Mouse (Mus musculus) erythroblast, embryonic 14.5 days (primary cell): ENCODE measurements around the gene Kctd17. TPM values are rescaled to one million over a fixed set of nuclear protein-coding genes. Genes with fewer than 3 reads are reported as not detected.

Experiments
- H3K27me3 ChIP-seq: 2 replicates; pipeline ENCODE4 v1.6.1; 2012; ENCODE audit warnings: inconsistent platforms; ENCODE audit not compliant: control insufficient read depth
- H3K36me3 ChIP-seq: 2 replicates; pipeline ENCODE4 v1.6.1; 2012; ENCODE audit warnings: mild to moderate bottlenecking, inconsistent platforms; ENCODE audit not compliant: control insufficient read depth
- H3K4me1 ChIP-seq: 2 replicates; pipeline ENCODE4 v1.6.1; 2012; ENCODE audit warnings: inconsistent platforms; ENCODE audit not compliant: control insufficient read depth
- H3K4me3 ChIP-seq: replicated peaks from 2 replicates; pipeline ENCODE3; 2012; ENCODE audit warnings: moderate library complexity, mild to moderate bottlenecking, inconsistent platforms
- H3K9me3 ChIP-seq: 2 replicates; pipeline ENCODE4 v1.6.1; 2012; ENCODE audit warnings: low read length, inconsistent platforms, mixed read lengths; ENCODE audit not compliant: control insufficient read depth
- GATA1 ChIP-seq: IDR thresholded peaks from 2 replicates; pipeline ENCODE4 v1.6.1; 2012; ENCODE audit warnings: low read length, inconsistent platforms, mixed read lengths
- TAL1 ChIP-seq: IDR thresholded peaks from 3 replicates; pipeline ENCODE4 v1.6.1; 2012; ENCODE audit warnings: low read length, inconsistent platforms, mixed read lengths
- polyA plus RNA-seq: library from polyadenylated mRNA; stranded (reverse); fragments of >175 nt; gene quantifications from 2 replicates; pipeline ENCODE4 v1.2.3, GENCODE M21; 2012

Kctd17 gene
- polyA plus RNA-seq, 1 experiment = 0.07 TPM

GRCm38 (mm10) chr15:78481448-78482000, 53.2 kb downstream of the Kctd17 start:
- H3K4me3 ChIP-seq = no peak overlapping the region

DNA sequence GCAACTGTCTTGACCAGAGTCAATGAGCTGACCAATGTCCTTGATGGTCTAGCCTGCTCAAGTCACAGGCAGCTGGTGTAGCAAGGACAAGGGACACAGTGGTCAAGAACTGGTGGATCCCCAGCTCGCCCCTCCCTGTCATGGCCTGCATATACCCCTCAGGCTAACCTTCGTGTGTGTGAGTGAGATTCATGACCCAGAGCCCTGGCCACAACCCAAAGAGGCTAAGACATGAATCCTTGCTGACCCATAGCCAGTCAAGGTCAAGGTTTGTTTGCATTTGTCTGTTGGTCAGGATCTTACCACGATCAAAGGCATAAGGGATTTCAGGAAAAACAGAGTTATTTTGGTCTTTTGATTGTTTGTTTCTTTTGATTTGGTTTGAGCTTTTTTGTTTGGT, 54.2 kb downstream of the Kctd17 start:
- H3K27me3 ChIP-seq = no peaks in the 10 kb centered on the region
- peaks cover 3% of the 10 kb centered on the region for H3K9me3 ChIP-seq
- no peak overlapping the region for H3K4me3 ChIP-seq
- H3K36me3 ChIP-seq = no peaks in the 10 kb centered on the region
- no peaks in the 10 kb centered on the region for H3K4me1 ChIP-seq
- TF ChIP-seq TAL1 = no peak
- TF ChIP-seq GATA1 = no peak

More at GRCm38 (mm10) chr15:78481448-78482000, 53.2 kb downstream of the Kctd17 start:
- no peak for TF ChIP-seq GATA1
- TF ChIP-seq TAL1 = no peak
- no peaks in the 10 kb centered on the region for H3K27me3 ChIP-seq
- H3K36me3 ChIP-seq = no peaks in the 10 kb centered on the region
- peaks cover 3% of the 10 kb centered on the region for H3K9me3 ChIP-seq
- H3K4me1 ChIP-seq = no peaks in the 10 kb centered on the region

DNA sequence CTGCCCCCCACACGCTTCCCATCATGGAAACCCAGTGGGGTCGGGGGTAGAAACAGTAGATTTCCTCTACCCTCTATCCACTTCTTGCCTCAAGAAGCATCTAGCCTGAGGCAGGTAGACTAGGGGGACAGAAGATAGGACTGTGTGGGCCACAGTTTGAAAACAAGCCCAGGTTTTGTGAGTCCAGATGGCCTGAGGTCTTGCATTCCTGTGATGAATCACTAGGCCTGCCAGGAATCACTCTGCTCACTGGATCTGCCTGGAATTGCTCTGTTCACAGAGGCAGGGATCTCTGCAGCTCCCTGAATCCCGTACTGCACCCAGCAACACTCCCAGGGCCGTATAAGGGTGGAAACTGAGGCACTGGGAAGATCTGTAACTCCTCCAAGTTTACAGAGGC, 54.9 kb downstream of the Kctd17 start:
- Histone ChIP-seq H3K9me3 (peaks cover 3% of the 10 kb centered on the region), H3K36me3 (no peaks in the 10 kb centered on the region), H3K4me3 (no peak overlapping the region), H3K4me1 (no peaks in the 10 kb centered on the region), H3K27me3 (no peaks in the 10 kb centered on the region)
- TF ChIP-seq TAL1 = no peak

- Histone ChIP-seq H3K27me3 (no peaks in the 10 kb centered on the region), H3K4me1 (no peaks in the 10 kb centered on the region)
These were observed 58.2 kb downstream of the Kctd17 start for GRCm38 (mm10) chr15:78486564-78486963.

GRCm38 (mm10) chr15:78487066-78487465, 58.7 kb downstream of the Kctd17 start:
- H3K4me1 ChIP-seq = no peaks in the 10 kb centered on the region
- no peaks in the 10 kb centered on the region for H3K9me3 ChIP-seq
- TF ChIP-seq GATA1 = no peak
- no peak for TF ChIP-seq TAL1
- no peaks in the 10 kb centered on the region for H3K27me3 ChIP-seq
- no peak overlapping the region for H3K4me3 ChIP-seq
- H3K36me3 ChIP-seq = no peaks in the 10 kb centered on the region

More at GRCm38 (mm10) chr15:78486564-78486963, 58.2 kb downstream of the Kctd17 start:
- Histone ChIP-seq H3K4me3 (no peak overlapping the region), H3K36me3 (no peaks in the 10 kb centered on the region), H3K9me3 (no peaks in the 10 kb centered on the region)
- TF ChIP-seq GATA1 = no peak
- no peak for TF ChIP-seq TAL1

Other genes with a start within 250 kb of the Kctd17 start
- gene Pvalb, start 222.2 kb upstream of the Kctd17 start, polyA plus RNA-seq = not detected in 2 replicates
- 2.5 and 4.8 TPM in 2 replicates for gene Ncf4, start 183.8 kb upstream of the Kctd17 start, polyA plus RNA-seq
- gene Csf2rb2, start 122.8 kb upstream of the Kctd17 start, polyA plus RNA-seq = 0.19 and 0.28 TPM in 2 replicates
- 0.27 and 0.30 TPM in 2 replicates for gene Csf2rb, start 102.8 kb upstream of the Kctd17 start, polyA plus RNA-seq
- not detected in 2 replicates for gene Tex33, start 32.7 kb upstream of the Kctd17 start, polyA plus RNA-seq
- gene Tst, start 22.7 kb upstream of the Kctd17 start, polyA plus RNA-seq = 3.8 and 3.9 TPM in 2 replicates
- 68.7 and 72.8 TPM in 2 replicates for gene Mpst, start 22.1 kb upstream of the Kctd17 start, polyA plus RNA-seq
- 0.02 and 0.07 TPM in 2 replicates for gene Tmprss6, start 40.1 kb downstream of the Kctd17 start, polyA plus RNA-seq
- 0.01 TPM in 1 of 2 replicates, not detected in the other for gene Il2rb, start 66.7 kb downstream of the Kctd17 start, polyA plus RNA-seq
- gene C1qtnf6, start 102.9 kb downstream of the Kctd17 start, polyA plus RNA-seq = 0.02 TPM in 1 of 2 replicates, not detected in the other
- not detected in 2 replicates for gene Sstr3, start 116.1 kb downstream of the Kctd17 start, polyA plus RNA-seq
- gene Rac2, start 144.2 kb downstream of the Kctd17 start, polyA plus RNA-seq = 12.7 and 13.9 TPM in 2 replicates
- 0.08 and 0.17 TPM in 2 replicates for gene Cyth4, start 168.5 kb downstream of the Kctd17 start, polyA plus RNA-seq